Mouse (Mus musculus): ENCODE data around the gene Sema6d. TPM values are rescaled to one million over a fixed set of nuclear protein-coding genes. Genes with fewer than 3 reads are reported as not detected.

Gene Sema6d
- polyA plus RNA-seq, 1 experiment from 2014 or later, result 14.6 TPM

GRCm38 (mm10) chr2:124285109-124285508, 195.3 kb downstream of the Sema6d start:
- Histone ChIP-seq H3K9ac (ENCODE audit: low read depth, low read length) (no peak overlapping the region), H3K27me3 (replicated peaks; ENCODE audit: control insufficient read depth, insufficient read depth, low read length) (no peaks in the 10 kb centered on the region), H3K4me3 (ENCODE audit: low read depth, low read length) (no peak overlapping the region), H3K27ac (replicated peaks; ENCODE audit: low read depth, low read length) (no peak overlapping the region), H3K9me3 (ENCODE audit: control insufficient read depth, low read length) (no peaks in the 10 kb centered on the region), H3K4me2 (ENCODE audit: low read depth, low read length) (no peak overlapping the region), H3K36me3 (ENCODE audit: control insufficient read depth, insufficient read depth, low read length) (no peaks in the 10 kb centered on the region), H3K4me1 (ENCODE audit: control insufficient read depth, insufficient read depth, low read length) (no peaks in the 10 kb centered on the region)
- DNase-seq (ENCODE audit: low spot score), result no peak
- ATAC-seq (ENCODE audit: low read depth), result no peak
- WGBS, result 94% methylated on average over 2 of the region's 2 CpGs

- Histone ChIP-seq H3K9me3 (ENCODE audit: control insufficient read depth, low read length) (0 out of 2 replicates have a peak, but pooled peaks cover 4% of the 10 kb centered on the region), H3K4me2 (ENCODE audit: low read depth, low read length) (no peak overlapping the region), H3K36me3 (ENCODE audit: control insufficient read depth, insufficient read depth, low read length) (no peaks in the 10 kb centered on the region), H3K27me3 (replicated peaks; ENCODE audit: control insufficient read depth, insufficient read depth, low read length) (no peaks in the 10 kb centered on the region), H3K9ac (ENCODE audit: low read depth, low read length) (no peak overlapping the region), H3K4me1 (ENCODE audit: control insufficient read depth, insufficient read depth, low read length) (no peaks in the 10 kb centered on the region), H3K4me3 (ENCODE audit: low read depth, low read length) (no peak overlapping the region), H3K27ac (replicated peaks; ENCODE audit: low read depth, low read length) (no peak overlapping the region)
- ATAC-seq (ENCODE audit: low read depth), result no peak
- 75% methylated on average over 2 of the region's 2 CpGs for WGBS
- DNase-seq (ENCODE audit: low spot score), result no peak
Measured at GRCm38 (mm10) chr2:124289356-124289755, 199.6 kb downstream of the Sema6d start.

- 82% methylated on average over 3 of the region's 3 CpGs for WGBS
- no peaks in the 10 kb centered on the region for H3K4me1 ChIP-seq (ENCODE audit: control insufficient read depth, insufficient read depth, low read length)
- H3K9ac ChIP-seq (ENCODE audit: low read depth, low read length), result no peak overlapping the region
- no peak overlapping the region for H3K4me2 ChIP-seq (ENCODE audit: low read depth, low read length)
- DNase-seq (ENCODE audit: low spot score) (no peak), ATAC-seq (ENCODE audit: low read depth) (no peak)
- 0 out of 2 replicates have a peak, but pooled peaks cover 4% of the 10 kb centered on the region for H3K9me3 ChIP-seq (ENCODE audit: control insufficient read depth, low read length)
- no peaks in the 10 kb centered on the region for H3K36me3 ChIP-seq (ENCODE audit: control insufficient read depth, insufficient read depth, low read length)
- no peaks in the 10 kb centered on the region for H3K27me3 ChIP-seq (replicated peaks; ENCODE audit: control insufficient read depth, insufficient read depth, low read length)
- H3K27ac ChIP-seq (replicated peaks; ENCODE audit: low read depth, low read length), result no peak overlapping the region
- H3K4me3 ChIP-seq (ENCODE audit: low read depth, low read length), result no peak overlapping the region
Measured at GRCm38 (mm10) chr2:124291145-124291544, 201.4 kb downstream of the Sema6d start.

- Histone ChIP-seq H3K9ac (ENCODE audit: low read depth, low read length) (no peak overlapping the region), H3K4me3 (ENCODE audit: low read depth, low read length) (no peak overlapping the region), H3K4me2 (ENCODE audit: low read depth, low read length) (no peak overlapping the region), H3K9me3 (ENCODE audit: control insufficient read depth, low read length) (0 out of 2 replicates have a peak, but pooled peaks cover 4% of the 10 kb centered on the region), H3K36me3 (ENCODE audit: control insufficient read depth, insufficient read depth, low read length) (no peaks in the 10 kb centered on the region), H3K27me3 (replicated peaks; ENCODE audit: control insufficient read depth, insufficient read depth, low read length) (no peaks in the 10 kb centered on the region), H3K27ac (replicated peaks; ENCODE audit: low read depth, low read length) (no peak overlapping the region), H3K4me1 (ENCODE audit: control insufficient read depth, insufficient read depth, low read length) (peaks cover 4% of the 10 kb centered on the region; the same call in 1 of the 2 replicates)
- 76% methylated on average over 2 of the region's 2 CpGs for WGBS
- ATAC-seq (ENCODE audit: low read depth), result no peak
- DNase-seq (ENCODE audit: low spot score), result peak; percentile 57
Measured at GRCm38 (mm10) chr2:124293601-124294000, 203.8 kb downstream of the Sema6d start.

- WGBS, result 46% methylated on average over 5 of the region's 5 CpGs
- Histone ChIP-seq H3K9ac (ENCODE audit: low read depth, low read length) (no peak overlapping the region), H3K27ac (replicated peaks; ENCODE audit: low read depth, low read length) (no peak overlapping the region; the same call in 1 of the 2 replicates), H3K27me3 (replicated peaks; ENCODE audit: control insufficient read depth, insufficient read depth, low read length) (no peaks in the 10 kb centered on the region), H3K36me3 (ENCODE audit: control insufficient read depth, insufficient read depth, low read length) (no peaks in the 10 kb centered on the region), H3K4me3 (ENCODE audit: low read depth, low read length) (no peak overlapping the region), H3K9me3 (ENCODE audit: control insufficient read depth, low read length) (0 out of 2 replicates have a peak, but pooled peaks cover 4% of the 10 kb centered on the region), H3K4me1 (ENCODE audit: control insufficient read depth, insufficient read depth, low read length) (peaks cover 4% of the 10 kb centered on the region; the same call in 1 of the 2 replicates), H3K4me2 (ENCODE audit: low read depth, low read length) (no peak overlapping the region)
- peak; percentile 31 for DNase-seq (ENCODE audit: low spot score)
- ATAC-seq (ENCODE audit: low read depth), result no peak
Measured at GRCm38 (mm10) chr2:124298351-124298750, 208.6 kb downstream of the Sema6d start.

GRCm38 (mm10) chr2:124298872-124299271, 209.1 kb downstream of the Sema6d start:
- Histone ChIP-seq H3K27ac (replicated peaks; ENCODE audit: low read depth, low read length) (0 out of 2 replicates have a peak overlapping the region, but pooled peaks have one; percentile 15), H3K9me3 (ENCODE audit: control insufficient read depth, low read length) (0 out of 2 replicates have a peak, but pooled peaks cover 2% of the 10 kb centered on the region), H3K4me3 (ENCODE audit: low read depth, low read length) (no peak overlapping the region), H3K36me3 (ENCODE audit: control insufficient read depth, insufficient read depth, low read length) (no peaks in the 10 kb centered on the region), H3K9ac (ENCODE audit: low read depth, low read length) (no peak overlapping the region), H3K4me1 (ENCODE audit: control insufficient read depth, insufficient read depth, low read length) (peaks cover 4% of the 10 kb centered on the region; the same call in 1 of the 2 replicates), H3K4me2 (ENCODE audit: low read depth, low read length) (no peak overlapping the region), H3K27me3 (replicated peaks; ENCODE audit: control insufficient read depth, insufficient read depth, low read length) (no peaks in the 10 kb centered on the region)
- DNase-seq (ENCODE audit: low spot score) (peak; percentile 70), ATAC-seq (ENCODE audit: low read depth) (peak; percentile 74; the same call in 1 of the 2 replicates)
- WGBS, result 29% methylated on average over 1 of the region's 1 CpGs

GRCm38 (mm10) chr2:124308605-124309004, 218.8 kb downstream of the Sema6d start:
- Histone ChIP-seq H3K36me3 (ENCODE audit: control insufficient read depth, insufficient read depth, low read length) (no peaks in the 10 kb centered on the region), H3K9me3 (ENCODE audit: control insufficient read depth, low read length) (no peaks in the 10 kb centered on the region), H3K27ac (replicated peaks; ENCODE audit: low read depth, low read length) (no peak overlapping the region), H3K9ac (ENCODE audit: low read depth, low read length) (no peak overlapping the region), H3K4me1 (ENCODE audit: control insufficient read depth, insufficient read depth, low read length) (no peaks in the 10 kb centered on the region), H3K27me3 (replicated peaks; ENCODE audit: control insufficient read depth, insufficient read depth, low read length) (no peaks in the 10 kb centered on the region), H3K4me2 (ENCODE audit: low read depth, low read length) (no peak overlapping the region), H3K4me3 (ENCODE audit: low read depth, low read length) (no peak overlapping the region)
- DNase-seq (ENCODE audit: low spot score), result no peak
- no peak for ATAC-seq (ENCODE audit: low read depth)
- WGBS, result 50% methylated on average over 2 of the region's 2 CpGs

GRCm38 (mm10) chr2:124309361-124310128, 219.8 kb downstream of the Sema6d start:
- Histone ChIP-seq H3K36me3 (ENCODE audit: control insufficient read depth, insufficient read depth, low read length) (no peaks in the 10 kb centered on the region), H3K9me3 (ENCODE audit: control insufficient read depth, low read length) (no peaks in the 10 kb centered on the region), H3K9ac (ENCODE audit: low read depth, low read length) (no peak overlapping the region), H3K4me1 (ENCODE audit: control insufficient read depth, insufficient read depth, low read length) (no peaks in the 10 kb centered on the region), H3K4me2 (ENCODE audit: low read depth, low read length) (no peak overlapping the region), H3K4me3 (ENCODE audit: low read depth, low read length) (no peak overlapping the region), H3K27me3 (replicated peaks; ENCODE audit: control insufficient read depth, insufficient read depth, low read length) (no peaks in the 10 kb centered on the region), H3K27ac (replicated peaks; ENCODE audit: low read depth, low read length) (no peak overlapping the region)
- ATAC-seq (ENCODE audit: low read depth), result no peak
- WGBS, result 90% methylated on average over 6 of the region's 6 CpGs
- no peak for DNase-seq (ENCODE audit: low spot score)
